Mouse (Mus musculus): Measurements from ENCODE around the gene Atoh7. TPM values are rescaled to one million over a fixed set of nuclear protein-coding genes. Genes with fewer than 3 reads are reported as not detected.

The Atoh7 gene
- total RNA-seq, 2 experiments from 2014 or later: not detected

GRCm38 (mm10) chr10:63092616-63093550, 6.6 kb upstream of the Atoh7 start:
- no peak for ATAC-seq (replicated peaks; ENCODE audit: low FRiP score, poor library complexity, severe bottlenecking)

- no peak for ATAC-seq (replicated peaks; ENCODE audit: low FRiP score, poor library complexity, severe bottlenecking)
These were observed 2.7 kb upstream of the Atoh7 start for GRCm38 (mm10) chr10:63096757-63097156.

DNA sequence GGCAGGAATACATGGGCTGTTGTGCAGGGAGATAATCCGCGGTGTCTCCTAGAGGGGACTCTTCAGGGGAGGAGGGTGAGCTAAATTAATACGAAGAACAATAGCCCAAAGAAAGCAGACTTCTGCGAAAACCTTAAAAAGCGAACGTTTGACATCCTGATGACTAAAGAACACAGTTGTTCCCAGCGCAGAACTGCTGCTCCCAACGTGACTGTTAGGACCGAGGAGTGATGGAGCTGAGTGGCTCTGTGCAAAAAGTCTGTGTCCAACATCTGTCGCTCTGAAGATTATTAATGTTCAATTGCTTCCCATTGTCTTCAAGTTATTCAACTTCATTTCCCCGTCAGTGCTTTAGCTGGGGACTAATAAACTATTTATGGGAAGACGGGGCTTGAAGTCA, 1.3 kb upstream of the Atoh7 start:
- no peak for ATAC-seq (replicated peaks; ENCODE audit: low FRiP score, poor library complexity, severe bottlenecking)

- no peak for ATAC-seq (replicated peaks; ENCODE audit: low FRiP score, poor library complexity, severe bottlenecking)
These were observed 601 bp downstream of the Atoh7 start for GRCm38 (mm10) chr10:63099941-63100562.

DNA sequence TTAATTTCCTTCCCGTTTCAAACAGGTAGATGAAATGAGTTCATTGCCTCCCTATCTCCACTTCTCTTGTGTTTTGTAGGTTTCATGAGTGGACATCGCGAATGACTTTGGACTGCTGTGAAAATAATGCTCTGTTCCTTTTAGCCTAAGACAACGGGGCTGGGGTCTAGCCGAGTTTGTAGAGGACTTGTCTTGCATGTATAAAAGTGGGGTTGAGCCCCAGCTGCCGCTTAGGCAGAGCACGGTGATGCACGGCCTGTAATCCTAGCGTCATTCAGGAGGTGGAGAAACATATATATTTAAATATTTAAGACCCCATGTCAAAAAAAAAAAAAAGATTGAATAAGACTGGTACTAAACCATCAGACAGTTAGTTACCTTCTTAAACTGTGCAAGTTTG, 1.2 kb downstream of the Atoh7 start:
- ATAC-seq (replicated peaks; ENCODE audit: low FRiP score, poor library complexity, severe bottlenecking): no peak

GRCm38 (mm10) chr10:63113027-63113604, 13.7 kb downstream of the Atoh7 start:
- no peak for ATAC-seq (replicated peaks; ENCODE audit: low FRiP score, poor library complexity, severe bottlenecking)

DNA sequence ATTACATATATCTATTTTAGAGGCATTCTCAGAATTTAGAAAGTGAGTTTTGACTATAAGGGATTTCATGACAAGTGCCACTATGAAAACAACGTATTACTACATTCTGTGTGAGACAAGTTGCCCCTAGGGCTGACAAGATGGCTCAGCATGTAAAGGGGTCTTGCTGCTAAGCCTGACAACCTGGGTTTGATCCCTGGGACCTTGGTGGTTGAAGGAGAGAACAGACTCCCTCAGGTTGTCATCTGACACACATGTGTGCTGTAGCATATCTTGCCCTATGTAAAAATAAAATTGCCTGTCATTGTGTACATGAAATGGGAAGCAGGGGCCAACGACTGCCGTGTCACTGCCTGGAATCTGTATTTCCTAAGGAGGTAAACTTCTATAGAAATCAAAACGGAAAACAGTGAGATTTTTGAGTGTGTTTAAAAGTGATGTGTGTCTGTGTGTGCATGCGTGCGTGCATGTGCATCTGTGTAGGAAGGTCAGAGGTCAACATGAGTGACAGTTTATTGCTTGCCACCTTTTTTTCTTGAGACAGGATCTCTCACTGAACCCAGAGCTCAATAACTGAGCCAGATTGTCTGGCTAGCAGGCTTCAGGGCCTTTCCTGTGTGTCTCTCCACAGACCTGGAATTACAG, 14.4 kb downstream of the Atoh7 start:
- no peak for ATAC-seq (replicated peaks; ENCODE audit: low FRiP score, poor library complexity, severe bottlenecking)

- no peak for ATAC-seq (replicated peaks; ENCODE audit: low FRiP score, poor library complexity, severe bottlenecking)
These were observed 16.4 kb downstream of the Atoh7 start for GRCm38 (mm10) chr10:63115881-63116280.

DNA sequence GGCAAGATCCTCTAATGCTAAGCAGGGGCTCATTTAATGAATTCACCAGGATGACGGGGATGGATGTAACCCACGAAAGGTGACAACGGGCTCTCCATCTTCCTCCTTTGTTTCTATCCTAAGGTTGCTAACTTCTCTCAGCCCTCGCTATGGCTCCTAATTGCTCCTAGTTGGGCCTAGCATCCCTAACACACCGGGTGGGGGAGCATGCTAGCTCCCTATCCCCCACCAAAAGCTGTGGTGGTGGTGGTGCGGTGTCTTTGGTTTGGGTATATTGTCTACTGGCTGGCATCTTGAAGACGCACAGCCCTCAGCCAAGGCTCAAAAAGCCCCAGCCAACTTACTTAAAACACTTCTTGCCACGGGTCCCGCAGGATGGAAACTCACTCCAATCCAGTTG, 16.9 kb downstream of the Atoh7 start:
- ATAC-seq (replicated peaks; ENCODE audit: low FRiP score, poor library complexity, severe bottlenecking): no peak

- ATAC-seq (replicated peaks; ENCODE audit: low FRiP score, poor library complexity, severe bottlenecking): no peak
These were observed 18.1 kb downstream of the Atoh7 start for GRCm38 (mm10) chr10:63117583-63117982.

GRCm38 (mm10) chr10:63119916-63120315, 20.5 kb downstream of the Atoh7 start:
- no peak for ATAC-seq (replicated peaks; ENCODE audit: low FRiP score, poor library complexity, severe bottlenecking)

GRCm38 (mm10) chr10:63121961-63122360, 22.5 kb downstream of the Atoh7 start:
- no peak for ATAC-seq (replicated peaks; ENCODE audit: low FRiP score, poor library complexity, severe bottlenecking)

GRCm38 (mm10) chr10:63122516-63122915, 23.1 kb downstream of the Atoh7 start:
- ATAC-seq (replicated peaks; ENCODE audit: low FRiP score, poor library complexity, severe bottlenecking): no peak

GRCm38 (mm10) chr10:63123141-63123540, 23.7 kb downstream of the Atoh7 start:
- no peak for ATAC-seq (replicated peaks; ENCODE audit: low FRiP score, poor library complexity, severe bottlenecking)

GRCm38 (mm10) chr10:63124016-63124415, 24.6 kb downstream of the Atoh7 start:
- ATAC-seq (replicated peaks; ENCODE audit: low FRiP score, poor library complexity, severe bottlenecking): no peak

DNA sequence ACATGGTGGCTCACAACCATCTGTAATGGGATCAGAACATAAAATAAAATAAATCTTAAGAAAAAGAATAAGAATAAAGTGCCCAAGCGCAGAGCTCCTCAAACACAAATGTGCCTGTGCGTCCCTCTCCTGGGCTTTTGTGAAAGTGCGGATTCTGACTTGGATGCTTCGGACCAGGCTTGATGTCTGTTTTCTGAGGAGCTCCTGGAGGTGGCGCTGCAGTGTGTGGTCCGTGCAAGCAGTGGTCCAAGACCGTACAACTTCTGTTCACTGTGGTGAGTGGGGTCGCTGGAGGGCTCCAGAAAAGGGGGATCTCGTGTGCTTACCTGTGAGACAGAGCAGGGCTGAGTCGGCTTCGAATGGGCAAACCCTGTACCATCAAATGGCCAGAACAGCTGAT, 25.9 kb downstream of the Atoh7 start:
- no peak for ATAC-seq (replicated peaks; ENCODE audit: low FRiP score, poor library complexity, severe bottlenecking)

GRCm38 (mm10) chr10:63126116-63126515, 26.7 kb downstream of the Atoh7 start:
- ATAC-seq (replicated peaks; ENCODE audit: low FRiP score, poor library complexity, severe bottlenecking): no peak

- no peak for ATAC-seq (replicated peaks; ENCODE audit: low FRiP score, poor library complexity, severe bottlenecking)
These were observed 27.7 kb downstream of the Atoh7 start for GRCm38 (mm10) chr10:63127156-63127555.

- no peak for ATAC-seq (replicated peaks; ENCODE audit: low FRiP score, poor library complexity, severe bottlenecking)
These were observed 28.8 kb downstream of the Atoh7 start for GRCm38 (mm10) chr10:63128256-63128655.

- no peak for ATAC-seq (replicated peaks; ENCODE audit: low FRiP score, poor library complexity, severe bottlenecking)
These were observed 31.0 kb downstream of the Atoh7 start for GRCm38 (mm10) chr10:63130500-63130899.
